Mouse (Mus musculus): ENCODE measurements around the gene Arhgap42. TPM values are rescaled to one million over a fixed set of nuclear protein-coding genes. Genes with fewer than 3 reads are reported as not detected.

Arhgap42 gene
- total RNA-seq, 2 experiments from 2014 or later: 27.8 to 29.3 TPM

DNA sequence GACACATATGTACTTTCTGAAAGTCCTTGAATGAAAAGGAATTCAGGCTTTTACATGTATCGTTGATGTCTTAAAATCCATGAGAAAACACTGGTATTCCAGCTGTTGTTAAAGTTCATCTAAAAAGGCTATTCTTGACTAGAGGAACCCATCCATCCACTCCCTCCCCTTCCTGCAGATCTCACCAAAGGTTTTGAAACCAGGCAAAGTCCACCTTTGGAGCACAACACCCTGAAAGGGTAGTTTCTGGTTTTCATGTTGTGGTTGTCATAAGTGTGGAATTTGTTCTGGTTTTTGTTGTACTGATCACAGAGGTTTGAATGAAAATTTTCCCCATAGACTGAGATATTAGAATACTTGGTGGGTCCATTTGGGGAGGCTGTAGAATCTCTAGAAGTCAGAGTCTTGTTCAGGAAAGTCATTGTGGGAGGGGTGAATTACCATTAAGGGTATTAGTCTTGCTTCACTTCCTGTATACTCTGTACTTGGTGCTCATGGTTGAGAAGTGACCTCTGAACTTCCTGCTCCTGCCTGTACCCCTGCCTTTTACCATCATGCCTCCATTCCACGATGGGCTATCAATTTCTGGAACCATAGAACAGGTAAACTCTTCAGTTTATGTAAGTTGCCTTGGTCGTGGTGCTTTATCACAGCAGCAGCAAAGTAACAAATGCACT lies 27.4 kb downstream of the Arhgap42 start:
- no peak for DNase-seq (ENCODE audit: low spot score in 2 of 2)

- DNase-seq (ENCODE audit: low spot score in 2 of 2): no peak
Observed at GRCm38 (mm10) chr9:9210464-9210863, 28.4 kb downstream of the Arhgap42 start.

DNA sequence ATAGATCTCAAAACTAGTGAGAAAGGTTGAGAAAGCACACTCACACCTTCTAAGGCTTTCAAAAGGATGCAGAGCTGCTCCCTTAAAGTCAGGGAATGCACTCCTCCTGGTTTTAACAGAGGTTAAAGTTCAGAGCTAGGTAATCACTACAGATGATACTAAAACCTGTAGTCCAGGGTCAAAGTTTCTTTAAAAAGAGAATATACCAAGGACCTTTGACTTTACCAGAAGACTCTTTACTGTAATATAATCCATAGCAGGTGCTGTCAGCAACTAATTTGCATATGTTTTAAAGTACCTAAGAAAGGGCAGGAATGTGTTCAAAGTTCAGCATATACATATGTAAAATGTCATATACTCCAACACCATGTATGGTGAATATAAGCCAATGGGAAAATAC lies 30.7 kb downstream of the Arhgap42 start:
- no peak for DNase-seq (ENCODE audit: low spot score in 2 of 2)

- no peak for DNase-seq (ENCODE audit: low spot score in 2 of 2)
Observed at GRCm38 (mm10) chr9:9207251-9207650, 31.6 kb downstream of the Arhgap42 start.

DNA sequence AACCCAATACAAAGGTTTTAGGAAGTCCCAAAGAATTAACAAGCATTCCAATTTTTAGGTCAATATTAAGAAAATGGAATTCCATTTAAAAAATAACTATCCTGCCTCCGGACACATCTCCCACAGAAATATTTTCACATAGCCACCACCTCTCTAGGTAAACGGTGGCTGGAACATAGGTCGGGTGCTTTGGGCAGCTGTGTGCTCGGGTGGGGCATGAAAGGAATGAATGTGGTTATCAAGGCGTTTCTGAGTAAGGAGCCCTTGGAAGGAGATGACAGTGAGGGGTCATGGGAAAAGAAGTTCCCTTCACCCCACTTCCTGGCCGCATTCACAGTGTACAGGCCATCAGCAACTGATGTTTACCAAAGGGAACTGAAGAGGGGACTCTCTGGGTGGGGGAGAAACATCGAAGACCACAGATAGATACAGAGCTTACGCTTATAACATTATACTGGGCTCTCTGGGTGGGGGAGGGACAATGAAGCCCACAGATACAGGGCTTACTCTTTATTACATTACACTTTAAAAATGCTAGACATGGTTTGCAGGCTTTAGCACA lies 38.0 kb downstream of the Arhgap42 start:
- DNase-seq (ENCODE audit: low spot score in 2 of 2): no peak

- no peak for DNase-seq (ENCODE audit: low spot score in 2 of 2)
Observed at GRCm38 (mm10) chr9:9199170-9199841, 39.6 kb downstream of the Arhgap42 start.

DNA sequence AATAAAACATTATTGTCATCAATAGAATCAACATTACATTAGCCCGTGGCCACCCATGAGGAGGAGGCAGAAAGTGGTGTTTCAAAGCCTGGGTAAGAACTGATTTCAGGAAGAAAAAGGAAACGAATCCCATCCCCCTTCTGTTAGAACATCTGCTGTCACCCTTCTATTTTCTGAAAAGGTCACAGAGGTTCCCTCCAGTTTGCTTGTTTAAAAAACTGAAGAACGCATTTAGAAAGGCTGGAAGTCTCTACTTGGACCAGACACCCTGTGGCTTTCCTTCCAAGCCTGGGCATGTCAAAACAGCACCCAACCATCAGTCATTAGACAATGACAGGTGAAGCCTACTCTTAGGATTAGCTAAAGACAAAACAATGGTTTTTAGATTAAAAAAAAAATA lies 40.3 kb downstream of the Arhgap42 start:
- no peak for DNase-seq (ENCODE audit: low spot score in 2 of 2)

- DNase-seq (ENCODE audit: low spot score in 2 of 2): no peak
Observed at GRCm38 (mm10) chr9:9196046-9196445, 42.9 kb downstream of the Arhgap42 start.

DNA sequence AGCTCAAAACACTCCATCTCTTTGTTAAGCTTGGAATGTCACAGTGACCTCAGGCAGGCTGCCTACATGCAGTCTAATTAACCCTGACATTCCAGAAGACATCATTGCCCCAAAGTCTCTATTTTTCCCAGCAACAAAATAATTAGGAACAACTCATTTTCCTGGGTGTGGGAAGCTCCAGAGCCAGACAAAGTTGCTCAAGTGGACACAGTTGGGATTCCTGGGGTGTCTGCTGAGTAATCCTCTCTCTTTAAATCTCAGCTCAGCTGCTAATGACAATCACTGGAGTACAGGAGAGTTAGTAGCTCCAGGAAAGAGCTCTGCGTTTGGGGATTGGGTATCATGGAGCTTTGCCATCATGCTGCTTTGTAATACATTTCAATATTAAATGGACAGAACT lies 44.4 kb downstream of the Arhgap42 start:
- no peak for DNase-seq (ENCODE audit: low spot score in 2 of 2)

GRCm38 (mm10) chr9:9192716-9193115 lies 46.2 kb downstream of the Arhgap42 start:
- DNase-seq (ENCODE audit: low spot score in 2 of 2): no peak

DNA sequence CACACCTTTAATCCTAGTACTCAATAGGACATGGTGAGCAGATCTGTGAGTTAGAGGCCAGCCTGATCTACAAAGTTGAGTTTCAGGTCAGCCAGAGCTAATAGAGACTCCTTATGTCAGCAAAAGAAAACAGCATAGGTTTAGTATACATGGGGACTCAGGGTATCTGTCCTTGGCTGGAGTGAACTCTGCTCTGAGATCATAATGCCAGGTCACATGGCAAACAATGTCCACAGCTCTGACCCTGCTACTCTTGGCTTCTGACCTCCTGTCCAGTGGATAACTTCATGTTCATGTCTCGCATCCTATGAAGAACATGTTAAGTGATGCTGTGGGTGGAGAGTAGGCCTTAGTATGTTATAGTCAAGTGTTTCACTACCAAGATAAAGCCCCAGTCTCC lies 48.1 kb downstream of the Arhgap42 start:
- DNase-seq (ENCODE audit: low spot score in 2 of 2): no peak

GRCm38 (mm10) chr9:9188167-9188566 lies 50.7 kb downstream of the Arhgap42 start:
- DNase-seq (ENCODE audit: low spot score in 2 of 2): no peak

DNA sequence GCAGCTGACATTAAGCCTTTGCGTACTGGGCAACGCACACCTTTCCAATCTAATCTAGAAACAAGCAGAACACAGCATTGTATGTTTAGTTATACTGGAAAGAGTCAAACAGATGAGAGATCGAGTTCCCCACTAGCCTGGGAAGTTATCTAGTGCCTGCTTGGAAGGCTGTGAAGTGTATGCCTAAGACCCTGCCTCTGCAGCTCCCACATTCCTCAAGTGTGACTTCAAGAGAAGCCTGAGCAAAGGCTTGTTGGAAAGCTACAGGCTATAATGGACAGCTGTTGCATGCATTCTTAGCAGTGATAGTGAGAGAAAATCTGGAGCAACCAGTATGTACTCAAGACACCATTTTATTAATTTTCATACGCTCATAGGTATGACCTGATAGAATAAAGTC lies 61.2 kb downstream of the Arhgap42 start:
- DNase-seq (ENCODE audit: low spot score in 2 of 2): no peak

GRCm38 (mm10) chr9:9174924-9175323 lies 64.0 kb downstream of the Arhgap42 start:
- no peak for DNase-seq (ENCODE audit: low spot score in 2 of 2)

DNA sequence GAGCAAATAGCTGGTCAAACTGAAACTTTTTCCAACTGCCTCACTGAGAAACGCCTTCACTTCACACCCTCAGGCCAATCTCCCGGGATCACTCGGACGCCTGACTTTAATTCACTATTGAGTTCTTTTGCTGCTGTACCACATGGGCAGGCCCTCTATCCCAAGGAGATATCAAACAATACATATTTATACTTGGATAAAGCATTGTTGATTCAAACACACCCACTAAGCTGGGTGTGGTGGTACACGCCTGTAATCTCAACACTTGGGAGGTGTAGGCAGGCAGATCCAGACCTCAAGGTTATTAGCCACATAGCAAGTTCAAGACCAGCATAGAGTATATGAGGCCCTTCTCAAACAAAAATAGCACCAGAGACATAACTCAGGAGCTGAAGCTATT lies 64.7 kb downstream of the Arhgap42 start:
- no peak for DNase-seq (ENCODE audit: low spot score in 2 of 2)

DNA sequence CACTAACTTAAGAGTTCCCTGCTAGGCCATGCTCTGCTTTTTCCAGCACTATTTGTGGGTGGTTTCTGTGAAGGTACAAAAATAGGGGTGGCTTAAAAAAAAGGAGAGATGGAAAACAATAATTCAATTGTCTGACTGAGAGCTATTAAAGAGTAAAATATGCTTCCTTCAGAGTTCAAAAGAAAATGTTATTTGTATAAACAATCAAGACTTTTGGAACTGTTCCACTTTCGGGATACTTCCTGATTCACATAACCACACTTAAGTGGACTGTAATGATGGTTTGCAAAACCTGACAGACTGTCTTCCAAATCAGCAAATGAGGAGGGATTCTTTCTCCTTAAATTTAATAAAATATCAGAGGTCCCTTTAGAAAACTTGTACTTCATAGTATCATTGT lies 65.8 kb downstream of the Arhgap42 start:
- no peak for DNase-seq (ENCODE audit: low spot score in 2 of 2)

GRCm38 (mm10) chr9:9171146-9171816 lies 67.6 kb downstream of the Arhgap42 start:
- DNase-seq (ENCODE audit: low spot score in 2 of 2): no peak

- no peak for DNase-seq (ENCODE audit: low spot score in 2 of 2)
Observed at GRCm38 (mm10) chr9:9165641-9166063, 73.2 kb downstream of the Arhgap42 start.

GRCm38 (mm10) chr9:9160736-9161135 lies 78.2 kb downstream of the Arhgap42 start:
- no peak for DNase-seq (ENCODE audit: low spot score in 2 of 2)

DNA sequence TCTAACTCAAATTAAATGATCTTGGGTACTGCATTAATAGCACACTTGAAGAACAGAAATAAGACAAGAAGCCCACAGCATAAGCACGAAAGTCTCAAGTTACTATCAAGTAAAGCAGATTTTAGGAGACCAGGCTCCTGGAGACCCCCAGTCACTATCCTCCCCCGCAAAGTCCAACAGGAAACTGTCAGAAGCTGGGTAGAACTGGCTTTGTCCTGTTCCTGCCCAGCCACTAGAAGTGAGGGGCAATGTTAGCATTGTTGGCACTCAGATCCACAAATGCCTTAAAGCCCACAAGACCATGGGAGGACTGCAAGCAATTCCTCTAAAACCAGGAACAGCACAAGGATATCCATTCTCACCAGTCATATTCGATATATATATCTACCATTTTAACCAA lies 80.7 kb downstream of the Arhgap42 start:
- no peak for DNase-seq (ENCODE audit: low spot score in 2 of 2)

DNA sequence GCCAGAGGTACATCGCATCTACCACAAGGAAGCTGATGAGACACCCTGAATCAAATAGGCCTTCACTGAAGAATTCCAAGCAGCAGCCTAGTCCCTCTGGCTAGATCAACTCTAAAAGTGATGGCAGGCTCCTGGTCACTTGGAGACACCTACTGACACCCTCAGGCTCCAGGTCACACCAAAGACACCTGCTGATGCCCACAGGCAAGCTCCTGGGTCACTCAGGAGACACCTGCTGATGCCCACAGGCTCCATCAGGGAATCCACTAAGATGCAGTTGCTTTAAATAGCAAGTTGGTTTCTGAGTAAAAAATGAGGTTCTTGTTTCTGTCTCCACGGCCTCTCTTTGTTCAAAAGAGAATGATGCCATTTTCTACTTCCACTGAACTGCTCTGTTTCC lies 81.5 kb downstream of the Arhgap42 start:
- no peak for DNase-seq (ENCODE audit: low spot score in 2 of 2)

- DNase-seq (ENCODE audit: low spot score in 2 of 2): no peak
Observed at GRCm38 (mm10) chr9:9154636-9155035, 84.3 kb downstream of the Arhgap42 start.
